ENCODE assay signal across 30 mouse cellular contexts in genomic region chr7:134439281-134439680, GRCm38 (mm10). TPM values are rescaled to one million over a fixed set of nuclear protein-coding genes. Genes with fewer than 3 reads are reported as not detected.
"Had no signal": no experiment of that assay in that cellular context is flagged by ENCODE, and none has a peak within 500 bp of the region (broad histone marks: within the 10 kb centered on the region; RNA-seq: fewer than 3 reads in every experiment).

No protein-coding gene starts in this region.

- H3K27ac ChIP-seq: heart, embryonic 10.5 days; heart, embryonic 13.5 days; heart, embryonic 15.5 days; hindbrain, embryonic 13.5 days; hindbrain, embryonic 15.5 days; hindbrain, postnatal 0 days; kidney, embryonic 15.5 days; kidney, postnatal 0 days; limb, embryonic 13.5 days; limb, embryonic 15.5 days; liver, embryonic 12.5 days; liver, embryonic 14.5 days had no signal

- H3K4me1 ChIP-seq: heart, embryonic 10.5 days; heart, embryonic 13.5 days; heart, embryonic 15.5 days; hindbrain, embryonic 13.5 days; hindbrain, embryonic 15.5 days; kidney, embryonic 15.5 days; limb, embryonic 13.5 days; limb, embryonic 15.5 days; liver, embryonic 12.5 days had no signal

- H3K36me3 ChIP-seq: heart, embryonic 10.5 days; heart, embryonic 13.5 days; heart, embryonic 15.5 days; hindbrain, embryonic 13.5 days; hindbrain, embryonic 15.5 days; kidney, embryonic 15.5 days; limb, embryonic 13.5 days; limb, embryonic 15.5 days; liver, embryonic 12.5 days had no signal

- DNase-seq: gastrocnemius, postnatal 14 days; gastrocnemius, postnatal 36 days; heart, adult 18-20 months; heart, postnatal 14 days; heart, postnatal 36 days; kidney, adult 11 months; kidney, adult 2 months; kidney, adult 9 months; kidney, postnatal 14 days; kidney, postnatal 36 days; left cerebral cortex, postnatal 4 days had no signal

- H3K27me3 ChIP-seq: heart, embryonic 13.5 days; heart, embryonic 15.5 days; hindbrain, embryonic 13.5 days; hindbrain, embryonic 15.5 days; kidney, embryonic 15.5 days; limb, embryonic 13.5 days; limb, embryonic 15.5 days; liver, embryonic 12.5 days had no signal

- H3K4me3 ChIP-seq: heart, embryonic 10.5 days; heart, embryonic 13.5 days; heart, embryonic 15.5 days; hindbrain, embryonic 13.5 days; hindbrain, embryonic 15.5 days; kidney, embryonic 15.5 days; limb, embryonic 13.5 days; limb, embryonic 15.5 days; liver, embryonic 12.5 days had no signal

- H3K9me3 ChIP-seq: heart, embryonic 10.5 days; heart, embryonic 15.5 days; hindbrain, embryonic 13.5 days; hindbrain, embryonic 15.5 days; kidney, embryonic 15.5 days; limb, embryonic 15.5 days; liver, embryonic 12.5 days had no signal

RNA-seq across cellular contexts. Expression of gene D7Ertd443e, which starts 53.8 kb away (rescaled TPM):
- total RNA-seq: gastrocnemius, adult 18-20 months; gastrocnemius, adult 8-10 months; gastrocnemius, postnatal 14 days; gastrocnemius, postnatal 36 days had no signal
- polyA plus RNA-seq: heart, embryonic 10.5 days; intestine, embryonic 14.5 days; intestine, embryonic 16.5 days; large intestine, adult 2 months; liver, adult 2 months; liver, embryonic 12.5 days; liver, embryonic 16.5 days had no signal
